Mouse (Mus musculus): ENCODE data around the gene Bnip2. TPM values are rescaled to one million over a fixed set of nuclear protein-coding genes. Genes with fewer than 3 reads are reported as not detected.

Gene Bnip2
- total RNA-seq (2021) = 10 to 100 TPM; 36.5 to 37.0 TPM

- peak; percentile 88 to 93 for DNase-seq (ENCODE audit: extremely low spot score in 1 of 2, low spot score in 1 of 2)
Observed at GRCm38 (mm10) chr9:69989303-69990121, at the start of gene Bnip2. TSS of gene Bnip2 (plus strand) at chr9:69989466.

DNA sequence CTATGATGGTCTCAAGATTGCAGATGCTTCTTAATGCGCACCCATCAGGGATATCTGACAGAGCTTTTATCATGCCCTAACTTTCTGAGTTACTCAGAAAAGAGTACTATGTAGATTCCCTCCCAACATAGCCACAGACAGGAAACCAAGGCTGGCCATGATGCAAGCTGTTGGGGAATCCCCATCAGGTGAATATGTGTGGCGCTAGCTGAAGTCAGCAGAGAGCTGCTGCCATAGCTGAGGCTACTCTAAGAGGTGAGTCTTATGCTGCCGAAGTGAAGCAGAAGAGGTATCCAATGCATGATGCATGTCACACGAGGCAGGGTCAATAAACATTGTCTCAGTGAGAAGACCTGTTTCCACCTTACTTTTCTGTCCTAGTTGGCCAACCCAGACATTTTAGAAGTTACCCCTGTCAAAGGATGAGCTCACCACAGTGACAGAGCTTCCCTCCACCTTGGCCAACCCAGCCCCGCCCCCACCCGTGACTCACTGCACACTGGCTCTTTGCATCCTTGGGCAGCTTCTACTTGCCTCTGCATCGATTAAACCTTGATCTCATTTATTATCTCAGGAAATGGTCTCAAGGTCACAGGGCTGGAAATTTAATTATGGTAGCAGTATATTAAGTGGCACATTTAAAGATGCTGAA, 48.3 kb upstream of the Bnip2 start:
- no peak for DNase-seq (ENCODE audit: extremely low spot score in 1 of 2, low spot score in 1 of 2)

DNA sequence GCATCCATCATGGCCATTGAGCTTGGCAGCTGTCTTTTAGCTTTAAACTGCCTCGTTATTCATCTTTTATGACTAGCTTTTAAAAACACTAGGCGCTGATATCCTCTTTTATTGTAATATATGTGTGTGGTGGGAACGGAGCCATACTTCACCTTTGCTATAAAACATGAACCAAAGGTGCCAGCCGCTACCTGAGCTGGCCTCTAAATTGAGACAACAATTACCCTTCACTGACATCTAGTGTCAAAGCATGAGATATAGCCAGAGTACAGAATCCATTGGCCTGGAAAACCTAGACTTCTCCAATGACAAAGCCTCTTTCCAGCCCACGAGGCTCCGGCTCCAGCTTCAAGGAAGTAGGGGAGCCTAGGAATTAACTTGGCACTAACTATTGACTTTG, 47.7 kb upstream of the Bnip2 start:
- DNase-seq (ENCODE audit: extremely low spot score in 1 of 2, low spot score in 1 of 2) = no peak

DNA sequence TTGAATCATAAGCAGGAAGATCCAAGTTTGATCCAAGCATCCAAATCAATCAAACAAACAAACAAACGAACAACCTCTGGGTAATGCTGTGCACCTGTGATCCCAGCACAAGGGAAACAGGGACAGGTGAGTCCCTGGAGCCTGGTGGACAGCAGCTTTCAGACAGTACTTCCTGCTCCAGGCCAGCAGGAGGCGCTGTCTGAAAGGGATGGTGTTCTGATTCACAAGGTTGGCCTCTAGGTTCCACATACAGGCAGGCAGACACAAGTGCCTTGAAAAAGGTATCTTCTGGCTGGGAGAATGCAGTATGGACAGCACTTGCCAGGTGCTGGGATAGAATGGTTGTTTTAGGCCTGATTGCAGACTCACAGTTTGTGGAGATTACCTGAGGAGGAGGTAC, 40.3 kb upstream of the Bnip2 start:
- DNase-seq (ENCODE audit: extremely low spot score in 1 of 2, low spot score in 1 of 2) = peak in 1 of 2 experiments; percentile 28

GRCm38 (mm10) chr9:69949641-69950040, 39.6 kb upstream of the Bnip2 start:
- DNase-seq (ENCODE audit: extremely low spot score in 1 of 2, low spot score in 1 of 2) = no peak

DNA sequence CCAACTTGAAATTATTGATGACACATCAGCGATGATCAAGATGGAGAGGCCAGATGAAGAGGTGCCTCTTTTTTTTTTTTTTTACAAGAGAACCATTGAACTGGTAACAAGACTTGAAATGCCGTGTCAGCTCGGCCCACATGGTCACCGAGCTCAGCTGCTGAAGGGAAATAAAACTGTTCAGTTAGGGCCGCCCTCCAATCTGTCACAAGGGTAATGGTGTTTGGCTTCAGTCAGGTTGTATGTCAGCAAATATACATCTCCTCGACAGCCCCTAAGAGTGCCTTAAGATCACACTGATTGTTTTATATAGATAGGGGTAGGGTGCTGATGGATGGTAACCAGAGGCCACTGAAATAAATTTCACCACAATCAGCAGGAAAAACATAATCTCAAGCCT, 28.3 kb upstream of the Bnip2 start:
- no peak for DNase-seq (ENCODE audit: extremely low spot score in 1 of 2, low spot score in 1 of 2)

- no peak for DNase-seq (ENCODE audit: extremely low spot score in 1 of 2, low spot score in 1 of 2)
Observed at GRCm38 (mm10) chr9:69964370-69964769, 24.9 kb upstream of the Bnip2 start.

GRCm38 (mm10) chr9:69985526-69985925, 3.7 kb upstream of the Bnip2 start:
- no peak for DNase-seq (ENCODE audit: extremely low spot score in 1 of 2, low spot score in 1 of 2)

DNA sequence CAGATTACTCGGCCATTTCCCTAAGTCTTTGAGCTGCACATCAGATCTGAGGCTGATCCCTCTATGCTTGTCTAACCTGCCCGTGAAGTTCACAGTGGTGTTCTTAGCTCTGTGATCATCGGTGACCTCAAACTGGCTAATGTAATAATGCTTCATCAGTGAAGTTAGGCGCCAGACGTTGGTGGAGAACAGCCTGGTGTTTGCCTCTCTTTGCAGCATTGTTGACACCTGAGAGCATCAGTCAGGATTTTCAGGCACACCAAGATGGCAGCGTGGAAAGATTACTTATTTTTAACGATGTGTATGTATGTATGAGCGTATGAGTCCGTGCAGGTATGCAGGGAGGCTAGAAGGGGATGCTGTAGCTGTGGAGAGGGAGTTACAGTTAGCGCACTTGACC, 3.2 kb upstream of the Bnip2 start:
- no peak for DNase-seq (ENCODE audit: extremely low spot score in 1 of 2, low spot score in 1 of 2)

- DNase-seq (ENCODE audit: extremely low spot score in 1 of 2, low spot score in 1 of 2) = no peak
Observed at GRCm38 (mm10) chr9:69986571-69986970, 2.7 kb upstream of the Bnip2 start.

DNA sequence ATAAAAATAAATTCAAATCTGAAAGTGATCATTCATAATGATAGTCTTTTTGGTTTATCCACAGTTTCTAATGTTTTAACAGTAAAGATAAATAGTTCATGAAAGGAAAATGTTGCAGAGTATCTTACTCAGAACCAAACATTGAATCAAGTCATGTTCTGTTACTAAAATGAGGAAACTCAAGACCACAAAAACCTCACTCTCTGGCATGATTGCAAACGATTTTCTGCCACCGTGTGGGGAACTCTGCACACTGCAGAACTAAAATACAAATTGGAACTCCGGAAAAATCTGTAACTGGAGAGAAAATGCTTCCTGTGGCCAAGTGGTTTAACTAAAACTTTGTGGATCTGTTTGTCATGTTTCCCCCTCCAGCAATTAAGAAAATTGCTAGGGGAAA, 1.7 kb upstream of the Bnip2 start:
- DNase-seq (ENCODE audit: extremely low spot score in 1 of 2, low spot score in 1 of 2) = peak in 1 of 2 experiments; percentile 69

- no peak for DNase-seq (ENCODE audit: extremely low spot score in 1 of 2, low spot score in 1 of 2)
Observed at GRCm38 (mm10) chr9:69988706-69989302, 462 bp upstream of the Bnip2 start.

- DNase-seq (ENCODE audit: extremely low spot score in 1 of 2, low spot score in 1 of 2) = no peak
Observed at GRCm38 (mm10) chr9:69990346-69990745, 1.1 kb downstream of the Bnip2 start.

DNA sequence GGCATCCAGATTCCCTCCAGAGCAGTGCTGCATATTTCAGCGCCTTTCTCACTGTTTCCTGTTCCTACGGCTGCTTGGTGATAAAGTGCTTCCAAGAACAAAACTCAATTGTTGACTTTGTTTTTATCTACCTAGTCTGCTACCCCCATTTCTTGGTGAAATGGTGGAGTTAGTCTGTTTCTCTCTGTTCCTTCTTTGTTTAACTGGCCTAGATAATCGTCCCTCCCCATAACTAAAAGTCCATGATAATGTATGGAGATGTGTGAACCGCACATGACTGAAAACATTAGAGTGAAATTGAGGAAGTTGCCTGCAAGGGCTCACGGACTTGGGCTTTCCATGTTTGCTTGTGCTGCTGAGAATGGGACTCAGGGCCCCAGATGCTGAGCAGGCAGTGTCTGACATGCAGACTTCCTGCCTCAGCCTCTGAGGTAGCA, 3.6 kb downstream of the Bnip2 start:
- DNase-seq (ENCODE audit: extremely low spot score in 1 of 2, low spot score in 1 of 2) = no peak

- no peak for DNase-seq (ENCODE audit: extremely low spot score in 1 of 2, low spot score in 1 of 2)
Observed at GRCm38 (mm10) chr9:69993479-69993878, 4.2 kb downstream of the Bnip2 start.

DNA sequence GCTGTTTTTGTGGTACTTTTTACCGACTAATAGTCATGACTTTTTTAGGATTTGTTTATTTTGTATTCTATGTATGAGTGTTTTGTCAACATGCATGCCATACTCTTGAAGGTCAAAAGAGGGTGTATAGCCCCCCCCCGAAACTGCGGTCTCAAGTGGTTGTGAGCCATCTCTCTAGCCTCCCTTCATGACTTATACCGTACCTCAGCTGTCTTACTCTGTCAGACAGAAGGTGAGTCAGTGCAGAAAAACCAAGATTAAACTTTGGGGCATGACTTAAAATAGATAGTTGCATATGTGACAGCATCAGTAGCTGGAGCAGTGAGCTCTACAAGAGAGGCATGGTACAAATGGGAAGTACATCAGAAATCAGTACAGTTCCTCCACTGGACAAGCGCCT, 5.3 kb downstream of the Bnip2 start:
- DNase-seq (ENCODE audit: extremely low spot score in 1 of 2, low spot score in 1 of 2) = no peak

DNA sequence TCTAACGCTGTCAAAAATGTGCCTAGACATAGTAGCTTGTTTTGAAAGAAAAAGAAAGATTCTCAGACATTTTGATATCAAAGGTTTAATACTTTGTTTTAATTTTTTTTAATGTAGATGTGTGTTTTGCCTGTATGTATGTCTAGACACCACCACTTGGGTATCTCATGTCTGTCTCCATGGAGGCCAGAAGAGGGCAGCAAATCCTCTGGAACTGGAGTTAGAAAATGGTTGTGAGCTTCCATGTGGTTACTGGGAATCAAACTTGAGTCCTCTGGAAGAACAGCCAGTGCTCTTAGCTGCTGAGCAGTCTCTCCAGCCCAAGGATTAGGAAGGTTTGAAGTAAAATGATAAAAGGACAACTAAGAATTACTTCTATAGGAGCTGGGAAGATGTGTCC, 10.1 kb downstream of the Bnip2 start:
- no peak for DNase-seq (ENCODE audit: extremely low spot score in 1 of 2, low spot score in 1 of 2)

GRCm38 (mm10) chr9:70003516-70003915, 14.2 kb downstream of the Bnip2 start:
- DNase-seq (ENCODE audit: extremely low spot score in 1 of 2, low spot score in 1 of 2) = no peak

GRCm38 (mm10) chr9:70006984-70007383, 17.7 kb downstream of the Bnip2 start:
- DNase-seq (ENCODE audit: extremely low spot score in 1 of 2, low spot score in 1 of 2) = no peak

DNA sequence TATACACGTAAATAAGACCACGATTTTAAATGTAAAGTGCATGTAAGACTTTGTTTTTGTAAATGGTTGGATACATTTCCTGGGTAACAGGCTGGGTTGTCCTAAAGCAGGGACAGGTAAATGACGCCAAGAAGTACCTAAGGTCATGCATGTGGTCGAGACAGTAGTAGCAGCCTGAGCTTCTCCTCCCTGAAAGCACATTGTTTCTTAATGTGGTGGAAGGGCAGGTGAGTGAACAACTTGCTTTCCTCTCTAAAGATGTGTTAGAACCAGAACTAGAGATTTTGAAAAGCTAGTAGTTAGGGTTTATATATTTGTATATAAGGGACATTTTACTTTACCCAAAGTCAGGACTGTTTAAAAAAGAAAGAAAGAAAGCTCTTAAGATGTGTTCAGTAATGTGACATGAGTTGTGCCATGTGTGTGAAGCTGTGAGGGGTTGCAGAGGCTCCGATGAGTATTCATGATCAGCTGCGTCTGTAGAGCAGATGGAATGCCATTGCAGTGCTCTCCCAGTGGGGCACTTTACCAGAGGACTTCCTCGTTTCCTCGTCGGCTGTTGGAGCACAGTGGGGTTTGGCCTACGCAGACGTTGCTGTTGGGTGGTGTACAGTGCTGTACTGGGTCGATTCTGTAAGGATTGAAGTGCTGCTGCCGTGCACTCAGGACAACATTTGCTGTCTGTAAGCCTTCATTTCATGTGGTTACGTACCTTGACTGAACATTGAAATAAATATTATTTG, 18.4 kb downstream of the Bnip2 start:
- DNase-seq (ENCODE audit: extremely low spot score in 1 of 2, low spot score in 1 of 2) = no peak

DNA sequence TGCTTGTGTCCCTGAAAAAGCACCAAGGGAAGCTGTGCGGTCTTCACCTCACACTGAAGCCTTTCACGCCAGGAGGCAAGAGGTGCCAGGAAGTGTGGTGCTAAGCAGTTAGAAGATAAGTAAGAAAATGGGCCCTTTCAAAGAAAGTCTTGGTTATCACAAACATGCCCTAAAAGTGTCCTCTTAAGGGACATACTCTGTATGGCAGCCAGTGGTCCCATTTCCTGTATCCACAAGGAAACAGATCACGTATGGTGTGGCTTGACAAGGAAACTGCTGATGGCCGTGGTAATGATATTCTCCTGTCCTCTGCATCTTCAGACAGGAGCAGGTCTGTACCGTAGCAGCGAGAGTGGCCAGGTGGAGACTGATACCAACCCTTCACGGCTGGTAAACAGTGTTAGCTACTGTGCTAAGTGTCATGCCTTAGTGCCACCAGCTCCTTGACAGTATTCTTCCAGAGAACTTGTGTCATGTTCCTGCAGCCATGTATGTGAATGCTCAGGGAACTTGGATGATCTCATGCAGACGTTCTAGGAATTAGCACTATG, 20.6 kb downstream of the Bnip2 start:
- DNase-seq (ENCODE audit: extremely low spot score in 1 of 2, low spot score in 1 of 2) = no peak
